Mouse (Mus musculus) midbrain, embryonic 12.5 days (tissue): ENCODE results near the gene Zbtb7a. TPM values are rescaled to one million over a fixed set of nuclear protein-coding genes. Genes with fewer than 3 reads are reported as not detected.

Source experiments
- ATAC-seq: fragments of 200-750 bp; cut with Nextera tagmentation; 2 replicates; pipeline ENCODE4 v1.8.0; 2017; ENCODE audit warnings: low read depth, moderate TSS enrichment, moderate library complexity; ENCODE audit not compliant: low FRiP score
- H3K27ac ChIP-seq: fragments of 300-500 bp; sonication (generic); replicated peaks from 2 replicates; pipeline ENCODE4 v1.5.1; 2016; ENCODE audit warnings: mild to moderate bottlenecking
- H3K27me3 ChIP-seq: fragments of 300-500 bp; sonication (generic); 2 replicates; pipeline ENCODE4 v1.6.1; 2016; ENCODE audit warnings: mild to moderate bottlenecking
- H3K36me3 ChIP-seq: fragments of 300-500 bp; sonication (generic); 2 replicates; pipeline ENCODE4 v1.6.1; 2016
- H3K4me1 ChIP-seq: fragments of 300-500 bp; sonication (generic); 2 replicates; pipeline ENCODE4 v1.6.1; 2016
- H3K4me2 ChIP-seq: fragments of 300-500 bp; sonication (generic); replicated peaks from 2 replicates; pipeline ENCODE4 v1.6.1; 2016; ENCODE audit warnings: mild to moderate bottlenecking, moderate library complexity
- H3K4me3 ChIP-seq: fragments of 300-500 bp; sonication (generic); 2 replicates; pipeline ENCODE4 v1.5.1; 2016; ENCODE audit warnings: mild to moderate bottlenecking
- H3K9ac ChIP-seq: fragments of 300-500 bp; sonication (generic); replicated peaks from 2 replicates; pipeline ENCODE4 v1.6.1; 2016; ENCODE audit warnings: mild to moderate bottlenecking, moderate library complexity
- H3K9me3 ChIP-seq: fragments of 300-500 bp; sonication (generic); 2 replicates; pipeline ENCODE4 v1.6.1; 2016; ENCODE audit warnings: mild to moderate bottlenecking
- WGBS: fragments of 180-500 bp; shearing (Covaris S2); methylation state at CpG from one replicate; pipeline ENCODE4 v1.1.7; 2016; 5-methylcytosine and 5-hydroxymethylcytosine counted together
- microRNA-seq: library from miRNA; unstranded; fragments of <30 nt; microRNA quantifications from one replicate; pipeline ENCODE4, GENCODE M21; 2017
- polyA plus RNA-seq: library from polyadenylated mRNA; unstranded; fragments of >200 nt; fragmentation: Nextera tagmentation; extraction: Ambion mirVana; gene quantifications from 2 replicates; pipeline ENCODE4 v1.2.1, GENCODE M21; 2016

Zbtb7a gene
- polyA plus RNA-seq, 1 experiment from 2014 or later, result 15.9 TPM

GRCm38 (mm10) chr10:81196470-81197065 is 61.5 kb downstream of the Zbtb7a start:
- no peaks in the 10 kb centered on the region for H3K36me3 ChIP-seq
- no peaks in the 10 kb centered on the region for H3K9me3 ChIP-seq
- no peak overlapping the region for H3K27ac ChIP-seq
- H3K27me3 ChIP-seq, result peaks cover 63% of the 10 kb centered on the region
- peaks cover 26% of the 10 kb centered on the region for H3K4me1 ChIP-seq
- WGBS, result 71% methylated on average over 11 of the region's 11 CpGs
- no peak for ATAC-seq
- H3K4me2 ChIP-seq, result no peak overlapping the region
- H3K4me3 ChIP-seq, result no peak overlapping the region
- no peak overlapping the region; the same call in 1 of the 2 replicates for H3K9ac ChIP-seq

GRCm38 (mm10) chr10:81197305-81197704 is 62.3 kb downstream of the Zbtb7a start:
- H3K27me3 ChIP-seq, result peaks cover 63% of the 10 kb centered on the region
- no peaks in the 10 kb centered on the region for H3K9me3 ChIP-seq
- no peak overlapping the region for H3K9ac ChIP-seq
- ATAC-seq, result no peak
- no peak overlapping the region for H3K27ac ChIP-seq
- WGBS, result 60% methylated on average over 6 of the region's 6 CpGs
- no peak overlapping the region for H3K4me2 ChIP-seq
- no peak overlapping the region for H3K4me3 ChIP-seq
- H3K4me1 ChIP-seq, result peaks cover 19% of the 10 kb centered on the region
- H3K36me3 ChIP-seq, result no peaks in the 10 kb centered on the region

GRCm38 (mm10) chr10:81198230-81198629 is 63.2 kb downstream of the Zbtb7a start:
- Histone ChIP-seq H3K9ac (no peak overlapping the region), H3K4me1 (peaks cover 11% of the 10 kb centered on the region), H3K36me3 (no peaks in the 10 kb centered on the region), H3K4me3 (no peak overlapping the region), H3K9me3 (no peaks in the 10 kb centered on the region), H3K27me3 (peaks cover 63% of the 10 kb centered on the region), H3K4me2 (no peak overlapping the region), H3K27ac (no peak overlapping the region)
- 5% methylated on average over 9 of the region's 9 CpGs for WGBS
- no peak for ATAC-seq

GRCm38 (mm10) chr10:81198990-81199389 is 64.0 kb downstream of the Zbtb7a start:
- WGBS, result 85% methylated on average over 6 of the region's 6 CpGs
- no peak overlapping the region for H3K4me2 ChIP-seq
- H3K27ac ChIP-seq, result no peak overlapping the region
- H3K27me3 ChIP-seq, result peaks cover 60% of the 10 kb centered on the region
- no peak overlapping the region for H3K9ac ChIP-seq
- no peaks in the 10 kb centered on the region for H3K36me3 ChIP-seq
- H3K4me3 ChIP-seq, result no peak overlapping the region
- peaks cover 7% of the 10 kb centered on the region; the same call in 1 of the 2 replicates for H3K4me1 ChIP-seq
- H3K9me3 ChIP-seq, result no peaks in the 10 kb centered on the region
- ATAC-seq, result no peak

- Histone ChIP-seq H3K4me2 (no peak overlapping the region), H3K36me3 (no peaks in the 10 kb centered on the region), H3K27me3 (peaks cover 48% of the 10 kb centered on the region), H3K27ac (no peak overlapping the region), H3K4me1 (no peaks in the 10 kb centered on the region), H3K9ac (no peak overlapping the region), H3K4me3 (no peak overlapping the region), H3K9me3 (no peaks in the 10 kb centered on the region)
- 88% methylated on average over 13 of the region's 13 CpGs for WGBS
- ATAC-seq, result no peak
These were observed 65.1 kb downstream of the Zbtb7a start for GRCm38 (mm10) chr10:81200141-81200540.

GRCm38 (mm10) chr10:81200605-81201287 is 65.7 kb downstream of the Zbtb7a start:
- H3K9ac ChIP-seq, result no peak overlapping the region
- H3K27ac ChIP-seq, result no peak overlapping the region
- H3K4me1 ChIP-seq, result no peaks in the 10 kb centered on the region
- H3K4me3 ChIP-seq, result no peak overlapping the region
- H3K27me3 ChIP-seq, result peaks cover 42% of the 10 kb centered on the region
- no peaks in the 10 kb centered on the region for H3K9me3 ChIP-seq
- no peak for ATAC-seq
- 82% methylated on average over 20 of the region's 20 CpGs for WGBS
- H3K4me2 ChIP-seq, result no peak overlapping the region
- H3K36me3 ChIP-seq, result no peaks in the 10 kb centered on the region

- H3K27me3 ChIP-seq, result peaks cover 29% of the 10 kb centered on the region
- H3K27ac ChIP-seq, result no peak within 1 kb of the TSS
- 52% methylated on average over 13 of the region's 13 CpGs for WGBS
- no peak for ATAC-seq
- H3K36me3 ChIP-seq, result peaks cover 4% of the 10 kb centered on the region; the same call in 1 of the 2 replicates
- no peak within 1 kb of the TSS for H3K4me3 ChIP-seq
- H3K9me3 ChIP-seq, result no peaks in the 10 kb centered on the region
- no peak within 1 kb of the TSS for H3K9ac ChIP-seq
- H3K4me2 ChIP-seq, result no peak within 1 kb of the TSS
- H3K4me1 ChIP-seq, result no peaks in the 10 kb centered on the region
These were observed 67.1 kb downstream of the Zbtb7a start, which contains the start of gene Nmrk2 for GRCm38 (mm10) chr10:81201807-81202758. TSS of gene Nmrk2 (minus strand) at chr10:81202051.

Small RNA genes within 50 kb of the gene (microRNA-seq; reads per million reads assigned to microRNA genes)
- gene Mir5615-1 (not detected), gene Mir5615-2 (not detected)

Other genes with a start within 250 kb of the Zbtb7a start
- gene Timm13, start 234.3 kb upstream of the Zbtb7a start, polyA plus RNA-seq, result 305 and 308 TPM in 2 replicates
- gene Lmnb2, start 217.0 kb upstream of the Zbtb7a start, polyA plus RNA-seq, result 61.7 and 62.0 TPM in 2 replicates
- gene Gadd45b, start 205.1 kb upstream of the Zbtb7a start, polyA plus RNA-seq, result 8.7 and 11.8 TPM in 2 replicates
- gene Gng7, start 120.3 kb upstream of the Zbtb7a start, polyA plus RNA-seq, result 8.8 and 9.3 TPM in 2 replicates
- gene Diras1, start 109.6 kb upstream of the Zbtb7a start, polyA plus RNA-seq, result 11.3 and 13.4 TPM in 2 replicates
- 33.1 and 34.9 TPM in 2 replicates for gene Slc39a3, start 97.8 kb upstream of the Zbtb7a start, polyA plus RNA-seq
- 262 and 271 TPM in 2 replicates for gene Sgta, start 75.0 kb upstream of the Zbtb7a start, polyA plus RNA-seq
- 56.9 and 58.3 TPM in 2 replicates for gene Thop1, start 65.2 kb upstream of the Zbtb7a start, polyA plus RNA-seq
- 0.22 and 0.28 TPM in 2 replicates for gene Creb3l3, start 36.3 kb upstream of the Zbtb7a start, polyA plus RNA-seq
- 245 and 248 TPM in 2 replicates for gene Map2k2, start 29.3 kb upstream of the Zbtb7a start, polyA plus RNA-seq
- 58.6 and 64.9 TPM in 2 replicates for gene Pias4, start 32.7 kb downstream of the Zbtb7a start, polyA plus RNA-seq
- 531 and 534 TPM in 2 replicates for gene Eef2, start 41.4 kb downstream of the Zbtb7a start, polyA plus RNA-seq
- gene Dapk3, start 47.8 kb downstream of the Zbtb7a start, polyA plus RNA-seq, result 77.3 and 79.6 TPM in 2 replicates
- gene 4930442H23Rik, start 48.6 kb downstream of the Zbtb7a start, polyA plus RNA-seq, result 0.18 TPM in 1 of 2 replicates, not detected in the other
- gene Nmrk2, start 66.8 kb downstream of the Zbtb7a start, polyA plus RNA-seq, result not detected in 2 replicates
- 35.5 and 37.2 TPM in 2 replicates for gene Atcay, start 95.6 kb downstream of the Zbtb7a start, polyA plus RNA-seq
- 12.1 and 13.6 TPM in 2 replicates for gene Zfr2, start 97.9 kb downstream of the Zbtb7a start, polyA plus RNA-seq
- 4.3 and 5.0 TPM in 2 replicates for gene Matk, start 117.7 kb downstream of the Zbtb7a start, polyA plus RNA-seq
- 168 and 169 TPM in 2 replicates for gene Mrpl54, start 131.7 kb downstream of the Zbtb7a start, polyA plus RNA-seq
- 34.8 and 36.1 TPM in 2 replicates for gene Apba3, start 131.7 kb downstream of the Zbtb7a start, polyA plus RNA-seq
- gene Tjp3, start 156.4 kb downstream of the Zbtb7a start, polyA plus RNA-seq, result 6.6 and 7.5 TPM in 2 replicates
- gene Pip5k1c, start 157.7 kb downstream of the Zbtb7a start, polyA plus RNA-seq, result 89.9 and 92.6 TPM in 2 replicates
- gene Cactin, start 185.9 kb downstream of the Zbtb7a start, polyA plus RNA-seq, result 58.8 and 60.5 TPM in 2 replicates
- gene Tbxa2r, start 193.5 kb downstream of the Zbtb7a start, polyA plus RNA-seq, result 3.7 and 4.4 TPM in 2 replicates
- gene Gipc3, start 208.0 kb downstream of the Zbtb7a start, polyA plus RNA-seq, result not detected in 2 replicates
- gene Hmg20b, start 215.3 kb downstream of the Zbtb7a start, polyA plus RNA-seq, result 90.8 and 97.9 TPM in 2 replicates
- gene Mfsd12, start 222.3 kb downstream of the Zbtb7a start, polyA plus RNA-seq, result 12.0 and 13.7 TPM in 2 replicates
- gene 4930404N11Rik, start 230.6 kb downstream of the Zbtb7a start, polyA plus RNA-seq, result 0.34 and 0.92 TPM in 2 replicates
- gene Fzr1, start 243.3 kb downstream of the Zbtb7a start, polyA plus RNA-seq, result 135 and 139 TPM in 2 replicates
- gene Dohh, start 249.2 kb downstream of the Zbtb7a start, polyA plus RNA-seq, result 63.5 and 67.2 TPM in 2 replicates
- 4.2 and 5.5 TPM in 2 replicates for gene Gm48551, start 249.2 kb downstream of the Zbtb7a start, polyA plus RNA-seq